Mouse (Mus musculus) kidney, adult 11 months (tissue): ENCODE measurements around the gene Zfand5.

Experiments used
- DNase-seq: peaks from one replicate; pipeline ENCODE4 v3.0.0; 2022

The Zfand5 gene

GRCm38 (mm10) chr19:21330305-21331115 is 58.4 kb downstream of the Zfand5 start:
- no peak for DNase-seq

- DNase-seq, result no peak
These were observed 59.6 kb downstream of the Zfand5 start for GRCm38 (mm10) chr19:21331621-21332155.
